Mouse (Mus musculus): ENCODE measurements around the gene Riok1.

DNA sequence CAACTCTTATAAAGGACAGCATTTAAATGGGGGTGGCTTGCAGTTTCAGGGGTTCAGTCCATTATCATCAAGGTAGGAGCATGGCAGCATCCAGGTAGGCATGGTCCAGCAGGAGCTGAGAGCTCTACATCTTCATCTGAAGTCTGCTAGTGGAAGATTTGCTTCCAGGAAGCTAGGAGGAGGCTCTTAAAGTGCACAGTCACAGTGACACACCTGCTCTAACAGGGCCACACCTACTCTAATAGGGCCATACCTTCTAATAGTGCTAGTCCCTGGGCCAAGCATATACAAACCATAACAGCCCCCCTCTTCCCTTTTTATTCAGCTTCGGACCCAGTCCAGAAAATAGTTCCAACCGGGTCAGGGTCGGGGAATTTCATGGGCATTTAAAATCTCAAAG, 37.1 kb upstream of the Riok1 start:
- TF ChIP-seq CTCF (IDR thresholded peaks at IDR 0.05; ENCODE audit: low read depth, low read length), result no peak
- no peak for TF ChIP-seq GATA2 (IDR thresholded peaks at IDR 0.05; ENCODE audit: borderline replicate concordance, low read depth, low read length)
- no peak for TF ChIP-seq GATA1 (IDR thresholded peaks at IDR 0.05; ENCODE audit: borderline replicate concordance, low read length)
- no peak for TF ChIP-seq POLR2AphosphoS5 (IDR thresholded peaks at IDR 0.05; ENCODE audit: insufficient replicate concordance, low read depth, low read length)
- no peak for TF ChIP-seq TAL1 (conservative IDR thresholded peaks at IDR 0.05; ENCODE audit: low read depth, low read length)
